Mouse (Mus musculus) kidney, adult 18-20 months (tissue): ENCODE measurements around the gene Sdf4.

Experiments used
- DNase-seq: peaks from one replicate; pipeline ENCODE4 v3.0.0; 2021

Gene Sdf4

DNA sequence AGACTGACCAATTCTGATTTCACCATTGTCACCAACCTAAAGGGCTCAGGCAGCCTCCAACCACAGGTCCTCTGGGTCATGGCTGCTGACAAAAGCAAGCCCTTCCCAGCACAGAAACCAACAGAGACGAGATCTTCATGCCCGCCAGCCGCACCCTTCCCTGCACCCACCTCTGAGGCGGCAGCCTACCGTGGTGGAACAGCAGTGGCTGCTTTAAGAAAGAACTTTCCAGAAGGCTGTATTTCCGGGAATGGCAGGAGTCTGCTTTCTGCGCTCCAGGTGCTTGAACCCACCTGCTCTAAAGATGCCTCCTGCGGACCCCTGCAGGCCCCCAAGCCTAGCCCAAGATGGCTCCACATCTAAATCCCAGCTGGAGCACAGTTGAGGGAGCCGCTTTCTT lies 66.2 kb downstream of the Sdf4 start:
- peak; percentile 38 for DNase-seq

- no peak for DNase-seq
Observed at GRCm38 (mm10) chr4:156059261-156059660, 66.6 kb downstream of the Sdf4 start, which contains the start of gene Ttll10. Ttll10 (minus strand) TSS chr4:156059414.

GRCm38 (mm10) chr4:156059713-156060112 lies 67.0 kb downstream of the Sdf4 start:
- peak; percentile 90 for DNase-seq
